ENCODE assay signal across 20 mouse cellular contexts in the genomic region with DNA sequence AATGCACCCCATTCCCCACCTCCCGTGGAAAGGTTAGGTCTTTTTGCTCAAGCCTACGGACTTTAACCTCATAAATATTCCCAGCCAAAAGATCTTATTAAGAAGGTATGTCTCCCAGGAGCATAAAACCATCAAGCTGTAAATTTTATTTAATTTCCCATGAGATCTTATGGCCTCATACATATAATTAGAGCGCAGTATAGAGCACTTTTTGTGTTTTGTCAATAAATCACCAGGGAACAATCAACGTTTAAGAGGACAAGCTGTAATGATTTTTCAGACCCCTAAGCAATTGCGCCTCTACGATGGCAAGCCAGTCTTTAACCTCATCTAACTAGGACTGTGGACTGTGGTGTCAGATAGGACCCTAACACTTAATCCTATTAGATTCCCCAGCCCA.
DNase-seq lines count a peak whose midpoint lies in the region; ATAC-seq and TF ChIP-seq lines count a peak whose summit lies in the region.
"Had no signal": no experiment of that assay in that cellular context is flagged by ENCODE, and none has a peak within 500 bp of the region (broad histone marks: within the 10 kb centered on the region; RNA-seq: fewer than 3 reads in every experiment).

No protein-coding gene starts in this region.

- no peak overlapping the region for H3K27ac ChIP-seq in hindbrain, embryonic 11.5 days (ENCODE audit: low read depth, low read length)
- H3K27ac ChIP-seq in hindbrain, postnatal 0 days: no peak overlapping the region
- H3K27ac ChIP-seq in midbrain, embryonic 14.5 days (replicated peaks; ENCODE audit: low read depth, low read length): no peak overlapping the region
- no peak overlapping the region for H3K27ac ChIP-seq in midbrain, embryonic 10.5 days (replicated peaks)
- H3K27ac ChIP-seq in intestine, embryonic 15.5 days: peak overlapping the region; percentile 29; the same call in 1 of the 2 replicates
- H3K27ac ChIP-seq in neural tube, embryonic 15.5 days (replicated peaks): no peak overlapping the region
- H3K27ac ChIP-seq: embryonic facial prominence, embryonic 10.5 days; heart, embryonic 13.5 days; liver, embryonic 14.5 days; macrophage had no signal

- DNase-seq in hindbrain, embryonic 11.5 days (ENCODE audit: low spot score): peak; percentile 47
- no peak for DNase-seq in hindbrain, postnatal 0 days (ENCODE audit: low spot score)
- DNase-seq in midbrain, embryonic 14.5 days: peak; percentile 41
- DNase-seq in midbrain, embryonic 10.5 days (ENCODE audit: low spot score): no peak
- DNase-seq in layer of hippocampus, adult 9-10 months (ENCODE audit: low spot score): no peak
- DNase-seq: adrenal gland, postnatal 14 days; cerebellum, adult 11 months; cerebellum, postnatal 10 days; gastrocnemius, postnatal 10 days; heart, adult 11 months; thymus, postnatal 25 days had no signal

- H3K9ac ChIP-seq in hindbrain, embryonic 11.5 days (ENCODE audit: low read depth, low read length): no peak overlapping the region
- no peak overlapping the region for H3K9ac ChIP-seq in hindbrain, postnatal 0 days (replicated peaks; ENCODE audit: low read length)
- no peak overlapping the region for H3K9ac ChIP-seq in midbrain, embryonic 14.5 days (replicated peaks; ENCODE audit: low read length)
- no peak overlapping the region for H3K9ac ChIP-seq in intestine, embryonic 15.5 days
- H3K9ac ChIP-seq in neural tube, embryonic 15.5 days (replicated peaks): no peak overlapping the region
- H3K9ac ChIP-seq: heart, embryonic 13.5 days; liver, embryonic 14.5 days had no signal

- no peak overlapping the region for H3K4me2 ChIP-seq in hindbrain, embryonic 11.5 days (replicated peaks; ENCODE audit: low read depth, low read length)
- H3K4me2 ChIP-seq in hindbrain, postnatal 0 days (ENCODE audit: low read depth, low read length): no peak overlapping the region
- no peak overlapping the region for H3K4me2 ChIP-seq in midbrain, embryonic 14.5 days (ENCODE audit: low read length)
- H3K4me2 ChIP-seq in intestine, embryonic 15.5 days (replicated peaks): peak overlapping the region; percentile 10; the same call in 1 of the 2 replicates
- H3K4me2 ChIP-seq in neural tube, embryonic 15.5 days: no peak overlapping the region
- H3K4me2 ChIP-seq: heart, embryonic 13.5 days had no signal

- H3K27me3 ChIP-seq in hindbrain, embryonic 11.5 days (ENCODE audit: control insufficient read depth, insufficient read depth, low read length): no peaks in the 10 kb centered on the region
- H3K27me3 ChIP-seq in hindbrain, postnatal 0 days (ENCODE audit: insufficient read depth, low read length): no peaks in the 10 kb centered on the region
- H3K27me3 ChIP-seq in midbrain, embryonic 14.5 days (ENCODE audit: control insufficient read depth, insufficient read depth, low read length): no peaks in the 10 kb centered on the region
- H3K27me3 ChIP-seq in midbrain, embryonic 10.5 days (ENCODE audit: low read depth, poor library complexity, severe bottlenecking): peaks cover 43% of the 10 kb centered on the region
- no peaks in the 10 kb centered on the region for H3K27me3 ChIP-seq in intestine, embryonic 15.5 days (replicated peaks)
- H3K27me3 ChIP-seq in neural tube, embryonic 15.5 days (replicated peaks): no peaks in the 10 kb centered on the region
- H3K27me3 ChIP-seq: heart, embryonic 13.5 days had no signal

- 60% methylated on average over 6 of the region's 6 CpGs for WGBS in hindbrain, embryonic 11.5 days
- WGBS in hindbrain, postnatal 0 days: 61% methylated on average over 6 of the region's 6 CpGs
- WGBS in midbrain, embryonic 14.5 days: 24% methylated on average over 6 of the region's 6 CpGs
- WGBS in midbrain, embryonic 10.5 days: 78% methylated on average over 6 of the region's 6 CpGs
- WGBS in intestine, embryonic 15.5 days: 48% methylated on average over 6 of the region's 6 CpGs
- WGBS in neural tube, embryonic 15.5 days: 17% methylated on average over 6 of the region's 6 CpGs

- peak; percentile 49; the same call in 1 of the 2 replicates for ATAC-seq in hindbrain, embryonic 11.5 days (ENCODE audit: low FRiP score)
- no peak for ATAC-seq in hindbrain, postnatal 0 days
- ATAC-seq in midbrain, embryonic 14.5 days (ENCODE audit: low FRiP score, low TSS enrichment): no peak
- peak; percentile 61 for ATAC-seq in intestine, embryonic 15.5 days
- ATAC-seq in neural tube, embryonic 15.5 days (ENCODE audit: low FRiP score): 0 out of 2 replicates have a peak, but pooled peaks have one; percentile 56
- ATAC-seq: activated CD4-positive, CD25-positive, alpha-beta regulatory T cell, adult 4 months; inflammation-experienced regulatory T-cells, adult 6 months had no signal

- TF ChIP-seq CTCF in hindbrain, postnatal 0 days (IDR thresholded peaks at IDR 0.05; ENCODE audit: low read depth): no peak

- no peaks in the 10 kb centered on the region for H3K9me3 ChIP-seq in hindbrain, embryonic 11.5 days (ENCODE audit: control insufficient read depth, low read length)
- no peaks in the 10 kb centered on the region for H3K9me3 ChIP-seq in hindbrain, postnatal 0 days (ENCODE audit: low read length)
- no peaks in the 10 kb centered on the region for H3K9me3 ChIP-seq in midbrain, embryonic 14.5 days (ENCODE audit: control insufficient read depth, low read length)
- no peaks in the 10 kb centered on the region for H3K9me3 ChIP-seq in midbrain, embryonic 10.5 days (replicated peaks)
- H3K9me3 ChIP-seq in intestine, embryonic 15.5 days: no peaks in the 10 kb centered on the region
- H3K9me3 ChIP-seq in neural tube, embryonic 15.5 days (replicated peaks): no peaks in the 10 kb centered on the region
- H3K9me3 ChIP-seq: embryonic facial prominence, embryonic 10.5 days; heart, embryonic 13.5 days had no signal

- no peaks in the 10 kb centered on the region for H3K36me3 ChIP-seq in hindbrain, embryonic 11.5 days (ENCODE audit: control insufficient read depth, insufficient read depth, low read length)
- no peaks in the 10 kb centered on the region for H3K36me3 ChIP-seq in hindbrain, postnatal 0 days (ENCODE audit: insufficient read depth, low read length)
- H3K36me3 ChIP-seq in midbrain, embryonic 14.5 days (ENCODE audit: control insufficient read depth, insufficient read depth, low read length): no peaks in the 10 kb centered on the region
- no peaks in the 10 kb centered on the region for H3K36me3 ChIP-seq in midbrain, embryonic 10.5 days
- H3K36me3 ChIP-seq in intestine, embryonic 15.5 days: no peaks in the 10 kb centered on the region
- no peaks in the 10 kb centered on the region for H3K36me3 ChIP-seq in neural tube, embryonic 15.5 days
- H3K36me3 ChIP-seq: embryonic facial prominence, embryonic 10.5 days; G1E; heart, embryonic 13.5 days had no signal

- H3K4me3 ChIP-seq in hindbrain, embryonic 11.5 days (ENCODE audit: low read depth, low read length): no peak overlapping the region
- H3K4me3 ChIP-seq in hindbrain, postnatal 0 days (ENCODE audit: low read length): no peak overlapping the region
- no peak overlapping the region for H3K4me3 ChIP-seq in midbrain, embryonic 14.5 days (replicated peaks; ENCODE audit: low read depth, low read length)
- H3K4me3 ChIP-seq in midbrain, embryonic 10.5 days: no peak overlapping the region
- no peak overlapping the region for H3K4me3 ChIP-seq in intestine, embryonic 15.5 days (replicated peaks)
- H3K4me3 ChIP-seq in neural tube, embryonic 15.5 days (replicated peaks): no peak overlapping the region
- H3K4me3 ChIP-seq: embryonic facial prominence, embryonic 10.5 days; heart, embryonic 13.5 days had no signal

- peaks cover 2% of the 10 kb centered on the region for H3K4me1 ChIP-seq in hindbrain, embryonic 11.5 days (replicated peaks; ENCODE audit: control insufficient read depth, insufficient read depth, low read length)
- H3K4me1 ChIP-seq in hindbrain, postnatal 0 days (ENCODE audit: insufficient read depth, low read length): peaks cover 4% of the 10 kb centered on the region; the same call in 1 of the 2 replicates
- H3K4me1 ChIP-seq in midbrain, embryonic 14.5 days (ENCODE audit: control insufficient read depth, insufficient read depth, low read length): peaks cover 14% of the 10 kb centered on the region
- peaks cover 25% of the 10 kb centered on the region; the same call in 1 of the 2 replicates for H3K4me1 ChIP-seq in midbrain, embryonic 10.5 days
- H3K4me1 ChIP-seq in intestine, embryonic 15.5 days (replicated peaks): 0 out of 2 replicates have a peak, but pooled peaks cover 3% of the 10 kb centered on the region
- peaks cover 38% of the 10 kb centered on the region for H3K4me1 ChIP-seq in neural tube, embryonic 15.5 days

Comparison
In these comparisons a context has a peak if more than half of its experiments do, and no peak if none do; other contexts are left out.
1. ATAC-seq: peak in hindbrain, embryonic 11.5 days (single experiment), intestine, embryonic 15.5 days (single experiment) and neural tube, embryonic 15.5 days (single experiment); none in hindbrain, postnatal 0 days (single experiment) and midbrain, embryonic 14.5 days (single experiment).
2. DNase-seq: peak in hindbrain, embryonic 11.5 days (single experiment) and midbrain, embryonic 14.5 days (single experiment); none in hindbrain, postnatal 0 days (single experiment), midbrain, embryonic 10.5 days (single experiment) and layer of hippocampus, adult 9-10 months (single experiment).